Mouse (Mus musculus): Measurements from ENCODE around the gene Higd1a. TPM values are rescaled to one million over a fixed set of nuclear protein-coding genes. Genes with fewer than 3 reads are reported as not detected.

Gene Higd1a
- polyA plus RNA-seq, 1 experiment from 2014 or later: 224 TPM

DNA sequence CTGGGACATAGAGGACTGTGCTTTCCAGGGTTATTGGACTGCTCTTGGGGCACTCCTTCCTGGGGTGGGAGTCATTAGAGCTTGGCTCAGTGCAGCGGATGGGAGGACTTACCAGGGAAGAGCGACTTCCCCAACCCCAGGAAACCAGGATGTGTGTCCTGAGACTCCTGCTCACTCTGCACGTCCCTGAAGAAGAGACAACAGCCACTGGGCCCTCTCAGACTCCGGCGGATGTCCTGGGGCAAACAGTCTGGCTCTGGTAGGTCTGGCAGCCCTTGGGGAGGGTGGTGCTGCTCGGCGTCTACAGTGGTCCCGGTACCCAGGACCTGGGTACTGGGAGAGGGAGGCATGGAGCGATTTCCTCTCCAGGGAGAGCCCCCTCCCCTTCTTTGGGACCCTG is 40.1 kb upstream of the Higd1a start, which contains the start of gene Ackr2:
TSS of gene Ackr2 (plus strand) at position 111 of the 400 bp plus-strand sequence.
- Histone ChIP-seq H3K4me2 (replicated peaks) (no peak within 1 kb of the TSS), H3K9me3 (replicated peaks) (no peaks in the 10 kb centered on the region), H3K36me3 (no peaks in the 10 kb centered on the region), H3K27ac (replicated peaks) (no peak within 1 kb of the TSS), H3K4me3 (replicated peaks) (no peak within 1 kb of the TSS), H3K4me1 (no peaks in the 10 kb centered on the region), H3K9ac (no peak within 1 kb of the TSS), H3K27me3 (no peaks in the 10 kb centered on the region)
- 66% methylated on average over 9 of the region's 9 CpGs for WGBS
- no peak for ATAC-seq (ENCODE audit: insufficient number of reproducible peaks, low FRiP score, low TSS enrichment, low read depth)

DNA sequence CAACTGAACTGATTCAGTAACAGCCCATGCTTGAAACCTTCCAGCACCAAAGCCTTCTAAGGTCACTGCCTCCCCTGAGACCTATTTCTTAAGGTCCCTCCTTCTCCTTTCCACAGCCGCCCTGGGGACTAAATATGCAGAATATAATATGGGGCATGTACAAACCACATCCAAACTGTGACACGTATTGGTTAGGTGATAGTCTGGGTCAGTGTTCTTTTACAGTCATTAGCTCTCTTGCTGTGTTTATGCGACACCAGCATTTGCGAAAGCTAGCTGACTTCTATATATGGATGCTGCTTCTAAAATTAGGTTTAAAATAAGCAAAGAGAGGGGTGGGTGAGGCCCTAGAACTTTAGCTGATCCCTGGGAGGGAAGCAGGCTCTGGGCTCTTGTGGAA is 38.7 kb upstream of the Higd1a start:
- WGBS: 68% methylated on average over 4 of the region's 4 CpGs
- Histone ChIP-seq H3K27ac (replicated peaks) (no peak overlapping the region), H3K27me3 (no peaks in the 10 kb centered on the region), H3K9ac (no peak overlapping the region), H3K9me3 (replicated peaks) (no peaks in the 10 kb centered on the region), H3K36me3 (no peaks in the 10 kb centered on the region), H3K4me2 (replicated peaks) (no peak overlapping the region), H3K4me3 (replicated peaks) (no peak overlapping the region), H3K4me1 (no peaks in the 10 kb centered on the region)
- no peak for ATAC-seq (ENCODE audit: insufficient number of reproducible peaks, low FRiP score, low TSS enrichment, low read depth)

DNA sequence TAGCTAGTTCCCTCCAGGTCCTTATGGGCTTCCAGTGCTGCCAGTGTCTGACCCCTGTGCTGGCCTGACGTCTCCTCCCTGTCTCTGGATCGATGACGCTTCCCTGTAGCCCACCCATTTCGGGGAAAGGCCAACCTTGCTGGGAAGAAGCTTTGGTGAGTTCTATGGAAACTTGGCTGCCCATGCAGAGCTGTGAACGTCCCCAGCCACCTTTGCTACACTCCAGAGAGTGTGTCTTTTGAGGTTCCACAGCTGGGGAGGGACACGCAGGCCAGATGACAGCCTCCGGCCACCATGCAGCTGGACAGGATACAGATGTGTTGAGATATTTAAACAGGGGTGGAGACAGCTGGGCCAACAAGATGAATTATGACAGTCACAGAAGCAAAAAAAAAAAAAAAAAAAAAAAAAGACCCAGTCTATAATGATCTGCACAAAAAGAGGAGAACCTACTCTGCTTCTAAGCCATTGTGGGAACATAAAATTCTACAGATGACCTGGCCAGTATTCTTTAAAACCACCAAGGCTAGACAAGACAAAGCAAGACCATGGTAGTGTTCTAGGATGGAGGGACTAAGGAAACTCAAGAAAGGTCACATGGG is 37.3 kb upstream of the Higd1a start:
- H3K27me3 ChIP-seq: no peaks in the 10 kb centered on the region
- no peak overlapping the region for H3K4me3 ChIP-seq (replicated peaks)
- H3K4me2 ChIP-seq (replicated peaks): no peak overlapping the region
- H3K9ac ChIP-seq: no peak overlapping the region
- no peak for ATAC-seq (ENCODE audit: insufficient number of reproducible peaks, low FRiP score, low TSS enrichment, low read depth)
- H3K4me1 ChIP-seq: peaks cover 3% of the 10 kb centered on the region
- no peaks in the 10 kb centered on the region for H3K9me3 ChIP-seq (replicated peaks)
- no peak overlapping the region for H3K27ac ChIP-seq (replicated peaks)
- 70% methylated on average over 7 of the region's 7 CpGs for WGBS
- no peaks in the 10 kb centered on the region for H3K36me3 ChIP-seq

DNA sequence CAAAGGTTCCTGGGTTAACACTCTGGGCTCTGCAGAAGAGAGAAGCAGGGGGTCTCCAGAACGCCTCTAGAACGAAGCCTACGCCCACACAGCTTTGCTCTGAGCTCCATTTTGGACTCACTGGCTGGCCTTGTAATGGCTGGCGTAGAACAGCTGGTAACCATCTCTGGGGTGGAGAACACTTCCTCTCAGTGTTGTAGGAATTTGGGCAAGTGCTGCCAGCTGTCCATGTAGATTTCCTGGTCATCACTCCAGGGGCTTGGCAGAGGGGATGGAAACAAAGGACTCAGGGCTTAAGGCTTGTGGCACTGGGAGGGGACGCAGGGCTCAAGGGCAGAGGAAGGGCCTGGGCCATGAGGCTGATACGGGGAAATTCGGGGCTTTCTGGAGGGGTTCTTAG is 36.3 kb upstream of the Higd1a start:
- no peak for ATAC-seq (ENCODE audit: insufficient number of reproducible peaks, low FRiP score, low TSS enrichment, low read depth)
- Histone ChIP-seq H3K4me1 (peaks cover 10% of the 10 kb centered on the region), H3K9ac (no peak overlapping the region), H3K4me2 (replicated peaks) (no peak overlapping the region), H3K36me3 (no peaks in the 10 kb centered on the region), H3K27me3 (no peaks in the 10 kb centered on the region), H3K4me3 (replicated peaks) (no peak overlapping the region), H3K27ac (replicated peaks) (no peak overlapping the region), H3K9me3 (replicated peaks) (no peaks in the 10 kb centered on the region)
- WGBS: 66% methylated on average over 7 of the region's 7 CpGs

DNA sequence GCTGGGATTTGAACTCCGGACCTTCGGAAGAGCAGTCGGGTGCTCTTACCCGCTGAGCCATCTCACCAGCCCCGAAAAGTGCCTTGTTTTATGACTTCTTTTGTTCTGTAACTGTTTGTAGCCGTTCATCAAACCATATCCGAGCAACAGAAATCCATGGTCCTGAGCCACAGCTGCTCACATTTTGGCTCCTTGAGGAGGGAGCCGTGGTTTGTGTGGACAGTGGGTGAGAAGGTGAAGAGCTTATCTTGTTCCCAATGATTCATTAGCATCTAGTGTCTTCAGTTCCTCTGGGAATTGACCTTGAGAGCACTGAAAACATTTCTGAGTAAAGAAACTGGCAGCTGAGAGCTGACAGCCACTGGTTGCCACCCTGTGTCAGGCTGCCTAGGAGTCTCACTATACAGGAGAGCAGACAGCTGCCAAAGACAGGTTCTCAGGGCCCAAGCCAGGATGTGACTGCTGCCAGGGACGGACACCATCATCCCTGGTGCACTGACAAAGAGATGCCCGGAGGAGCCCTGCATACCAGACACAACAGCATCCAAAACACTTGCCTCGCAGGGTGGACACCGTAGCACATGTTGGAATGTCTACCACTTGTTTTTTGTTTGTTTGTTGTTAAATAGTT is 34.0 kb upstream of the Higd1a start:
- Histone ChIP-seq H3K27ac (replicated peaks) (no peak overlapping the region), H3K4me2 (replicated peaks) (no peak overlapping the region), H3K9me3 (replicated peaks) (no peaks in the 10 kb centered on the region), H3K4me3 (replicated peaks) (no peak overlapping the region), H3K36me3 (no peaks in the 10 kb centered on the region), H3K9ac (no peak overlapping the region), H3K4me1 (peaks cover 10% of the 10 kb centered on the region), H3K27me3 (no peaks in the 10 kb centered on the region)
- ATAC-seq (ENCODE audit: insufficient number of reproducible peaks, low FRiP score, low TSS enrichment, low read depth): no peak
- 86% methylated on average over 12 of the region's 12 CpGs for WGBS

DNA sequence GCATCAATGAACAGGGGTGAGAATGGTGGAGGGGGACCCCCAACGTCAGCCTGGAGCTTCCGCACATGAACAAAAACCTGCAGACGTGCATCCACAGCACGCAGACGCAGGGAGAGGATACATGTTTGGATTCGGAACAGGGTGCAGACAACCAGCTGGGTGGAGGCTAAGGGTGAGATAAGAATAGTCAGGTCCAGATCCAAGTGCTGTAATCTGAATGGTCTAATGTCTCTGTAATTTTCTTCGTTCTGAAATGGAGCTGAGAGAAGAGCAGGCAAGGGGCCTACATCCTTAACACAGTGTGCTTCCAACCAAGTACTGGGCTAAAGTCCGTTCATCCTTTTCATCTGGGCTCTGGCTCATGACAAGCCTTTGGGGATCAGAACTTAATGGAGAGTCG is 33.1 kb upstream of the Higd1a start:
- Histone ChIP-seq H3K27ac (replicated peaks) (no peak overlapping the region), H3K9ac (no peak overlapping the region), H3K27me3 (no peaks in the 10 kb centered on the region), H3K36me3 (no peaks in the 10 kb centered on the region), H3K9me3 (replicated peaks) (no peaks in the 10 kb centered on the region), H3K4me3 (replicated peaks) (no peak overlapping the region), H3K4me1 (peaks cover 10% of the 10 kb centered on the region), H3K4me2 (replicated peaks) (no peak overlapping the region)
- no peak for ATAC-seq (ENCODE audit: insufficient number of reproducible peaks, low FRiP score, low TSS enrichment, low read depth)
- WGBS: 86% methylated on average over 9 of the region's 9 CpGs

DNA sequence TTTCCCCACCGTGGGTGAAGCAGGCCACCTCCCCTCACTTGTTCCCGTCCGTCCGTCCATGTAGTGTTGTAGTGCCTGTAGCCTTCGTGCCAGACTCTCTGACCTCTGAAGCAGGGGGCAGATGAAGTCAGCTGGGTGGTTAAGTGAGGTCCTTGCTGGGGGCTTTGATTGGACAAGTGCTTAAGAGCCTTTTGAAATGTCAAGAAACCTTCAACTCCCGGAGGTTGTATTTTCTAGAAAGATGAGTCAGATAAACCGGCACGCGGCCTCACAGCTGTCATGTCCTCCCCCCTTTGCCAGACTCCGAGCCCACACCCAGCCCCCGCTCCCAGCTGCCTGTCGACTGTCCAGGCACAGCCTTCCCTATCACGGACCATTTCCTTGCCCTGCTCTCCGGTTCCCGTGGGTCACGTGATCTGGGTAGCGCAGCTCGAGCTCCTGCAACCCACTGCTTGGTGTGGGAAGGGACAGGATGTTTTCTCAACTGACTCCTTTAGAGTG is 32.3 kb upstream of the Higd1a start:
- H3K4me1 ChIP-seq: peaks cover 10% of the 10 kb centered on the region
- peak; percentile 75 for ATAC-seq (ENCODE audit: insufficient number of reproducible peaks, low FRiP score, low TSS enrichment, low read depth)
- no peak overlapping the region for H3K4me3 ChIP-seq (replicated peaks)
- peak overlapping the region; percentile 25 for H3K4me2 ChIP-seq (replicated peaks)
- H3K36me3 ChIP-seq: no peaks in the 10 kb centered on the region
- no peaks in the 10 kb centered on the region for H3K9me3 ChIP-seq (replicated peaks)
- no peak overlapping the region for H3K9ac ChIP-seq
- no peaks in the 10 kb centered on the region for H3K27me3 ChIP-seq
- H3K27ac ChIP-seq (replicated peaks): no peak overlapping the region; the same call in 1 of the 2 replicates
- 29% methylated on average over 18 of the region's 18 CpGs for WGBS

DNA sequence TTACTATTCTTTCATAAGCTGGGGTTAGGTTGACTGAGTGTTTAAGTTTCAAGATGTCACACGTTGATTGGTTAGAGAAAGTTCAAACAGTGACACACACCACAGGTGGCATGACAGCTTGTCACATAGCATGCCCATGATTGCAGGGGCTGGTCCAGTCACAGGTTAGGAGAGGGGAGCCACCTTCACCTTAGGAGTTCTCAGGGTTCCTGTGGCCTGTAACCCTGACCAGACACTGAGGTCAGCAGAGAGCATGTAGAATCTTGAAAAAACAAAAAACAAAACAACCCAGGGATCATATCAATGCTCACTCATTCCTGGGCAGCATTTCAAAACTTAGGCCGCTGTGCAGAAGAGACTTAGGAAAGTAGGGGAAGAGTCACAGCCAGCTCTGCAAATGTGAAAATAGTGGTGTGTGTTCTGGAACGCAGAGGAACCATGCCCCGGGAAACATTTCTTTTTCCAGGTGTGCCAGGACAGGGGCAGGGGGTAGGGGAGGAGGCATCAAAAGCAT is 31.8 kb upstream of the Higd1a start:
- peaks cover 10% of the 10 kb centered on the region for H3K4me1 ChIP-seq
- no peak overlapping the region; the same call in 1 of the 2 replicates for H3K27ac ChIP-seq (replicated peaks)
- H3K9me3 ChIP-seq (replicated peaks): no peaks in the 10 kb centered on the region
- no peak overlapping the region for H3K9ac ChIP-seq
- ATAC-seq (ENCODE audit: insufficient number of reproducible peaks, low FRiP score, low TSS enrichment, low read depth): no peak
- H3K4me2 ChIP-seq (replicated peaks): peak overlapping the region; percentile 25; the same call in 1 of the 2 replicates
- H3K27me3 ChIP-seq: no peaks in the 10 kb centered on the region
- H3K4me3 ChIP-seq (replicated peaks): no peak overlapping the region
- no peaks in the 10 kb centered on the region for H3K36me3 ChIP-seq
- WGBS: 54% methylated on average over 4 of the region's 4 CpGs

DNA sequence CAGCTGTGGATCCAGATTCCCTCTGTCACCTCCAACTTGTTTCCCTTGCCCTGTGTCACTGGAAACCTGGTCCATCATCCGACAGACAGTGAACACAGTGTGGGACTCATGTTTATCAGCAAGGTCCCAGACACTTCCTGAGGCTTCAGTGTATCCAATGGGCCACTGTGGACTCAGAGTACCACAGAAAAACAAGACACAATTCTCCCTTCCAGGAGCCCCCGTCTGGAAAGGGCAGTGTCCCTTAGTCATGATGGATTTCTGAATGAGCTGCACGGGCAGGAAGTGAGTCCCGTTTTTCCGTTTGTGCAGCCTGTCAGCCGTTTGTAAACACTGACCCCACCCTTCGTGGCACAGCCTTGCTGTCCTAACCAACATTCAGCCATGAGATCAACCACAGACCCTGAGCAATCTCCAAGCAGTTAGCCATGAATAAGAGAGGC is 23.9 kb upstream of the Higd1a start:
- Histone ChIP-seq H3K4me1 (0 out of 2 replicates have a peak, but pooled peaks cover 4% of the 10 kb centered on the region), H3K9ac (no peak overlapping the region), H3K27ac (replicated peaks) (no peak overlapping the region), H3K9me3 (replicated peaks) (no peaks in the 10 kb centered on the region), H3K4me2 (replicated peaks) (no peak overlapping the region), H3K4me3 (replicated peaks) (no peak overlapping the region), H3K27me3 (no peaks in the 10 kb centered on the region), H3K36me3 (no peaks in the 10 kb centered on the region)
- no peak for ATAC-seq (ENCODE audit: insufficient number of reproducible peaks, low FRiP score, low TSS enrichment, low read depth)
- WGBS: 56% methylated on average over 7 of the region's 7 CpGs

DNA sequence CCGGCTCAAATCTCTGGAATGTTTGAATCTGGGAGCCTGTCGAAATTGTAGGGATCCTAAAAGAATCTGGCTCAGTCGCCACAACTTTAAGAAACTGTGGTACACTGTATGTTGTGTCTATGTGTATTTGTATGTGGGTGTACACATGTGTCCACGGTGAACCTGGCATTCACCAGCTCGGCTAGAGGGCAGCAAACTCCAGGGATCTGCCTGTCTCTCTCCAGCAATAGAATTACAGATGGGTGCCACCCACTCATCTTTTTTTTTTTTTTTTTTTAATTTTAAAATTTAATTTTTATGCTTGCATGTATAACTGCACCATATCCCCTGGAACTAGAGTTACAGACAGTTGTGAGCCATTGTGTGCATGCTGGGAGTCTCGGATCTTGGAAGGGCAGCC is 23.1 kb upstream of the Higd1a start:
- Histone ChIP-seq H3K9ac (no peak overlapping the region), H3K27ac (replicated peaks) (no peak overlapping the region), H3K9me3 (replicated peaks) (no peaks in the 10 kb centered on the region), H3K4me2 (replicated peaks) (no peak overlapping the region), H3K27me3 (no peaks in the 10 kb centered on the region), H3K4me1 (0 out of 2 replicates have a peak, but pooled peaks cover 4% of the 10 kb centered on the region), H3K4me3 (replicated peaks) (no peak overlapping the region), H3K36me3 (no peaks in the 10 kb centered on the region)
- WGBS: 62% methylated on average over 6 of the region's 6 CpGs
- ATAC-seq (ENCODE audit: insufficient number of reproducible peaks, low FRiP score, low TSS enrichment, low read depth): no peak

DNA sequence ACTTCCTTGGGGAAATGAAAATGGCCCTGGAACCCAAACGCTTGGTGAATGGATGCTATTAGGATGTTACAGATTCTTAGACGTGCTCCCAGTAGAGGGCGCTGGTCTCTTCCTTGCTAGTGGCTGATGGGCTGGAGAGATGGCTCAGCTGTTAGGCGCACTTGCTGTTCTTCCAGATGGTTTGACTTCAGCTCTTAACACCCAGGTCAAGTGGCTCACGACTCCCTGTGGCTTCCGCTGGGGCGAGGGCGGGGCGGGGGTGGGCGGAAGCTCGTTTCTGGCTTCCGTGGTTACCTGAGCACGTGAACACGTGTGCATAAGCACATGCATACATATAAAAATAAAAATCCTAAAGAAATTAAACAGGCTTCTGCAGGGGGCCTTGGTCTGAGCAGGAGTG is 22.7 kb upstream of the Higd1a start:
- no peaks in the 10 kb centered on the region for H3K27me3 ChIP-seq
- WGBS: 32% methylated on average over 14 of the region's 14 CpGs
- no peak overlapping the region for H3K4me3 ChIP-seq (replicated peaks)
- H3K4me2 ChIP-seq (replicated peaks): 0 out of 2 replicates have a peak overlapping the region, but pooled peaks have one; percentile 17
- no peaks in the 10 kb centered on the region for H3K9me3 ChIP-seq (replicated peaks)
- no peak overlapping the region for H3K27ac ChIP-seq (replicated peaks)
- no peak for ATAC-seq (ENCODE audit: insufficient number of reproducible peaks, low FRiP score, low TSS enrichment, low read depth)
- no peak overlapping the region for H3K9ac ChIP-seq
- H3K4me1 ChIP-seq: 0 out of 2 replicates have a peak, but pooled peaks cover 4% of the 10 kb centered on the region
- no peaks in the 10 kb centered on the region for H3K36me3 ChIP-seq
